Mouse (Mus musculus): ENCODE measurements around the gene Tbc1d9b.
"Not testable (repeated sequence)": the region's sequence is repeated elsewhere in the genome, so short reads cannot be mapped to it uniquely, and the experiment has no call there.

Tbc1d9b gene

GRCm38 (mm10) chr11:50130811-50131766, at the start of gene Tbc1d9b:
Gene Tbc1d9b (plus strand): TSS chr11:50131396.
- DNase-seq (ENCODE audit: low spot score): peak; percentile 84

GRCm38 (mm10) chr11:50086211-50086610, 45.0 kb upstream of the Tbc1d9b start:
- DNase-seq (ENCODE audit: low spot score): no peak

- no peak for DNase-seq (ENCODE audit: low spot score)
Observed at GRCm38 (mm10) chr11:50089840-50090239, 41.4 kb upstream of the Tbc1d9b start.

- no peak for DNase-seq (ENCODE audit: low spot score)
Observed at GRCm38 (mm10) chr11:50090982-50091675, 40.1 kb upstream of the Tbc1d9b start.

- no peak for DNase-seq (ENCODE audit: low spot score)
Observed at GRCm38 (mm10) chr11:50091681-50092080, 39.5 kb upstream of the Tbc1d9b start.

GRCm38 (mm10) chr11:50095661-50096060, 35.5 kb upstream of the Tbc1d9b start:
- DNase-seq (ENCODE audit: low spot score): no peak

- DNase-seq (ENCODE audit: low spot score): no peak
Observed at GRCm38 (mm10) chr11:50097091-50097490, 34.1 kb upstream of the Tbc1d9b start.

- DNase-seq (ENCODE audit: low spot score): no peak
Observed at GRCm38 (mm10) chr11:50098961-50099481, 32.2 kb upstream of the Tbc1d9b start.

- no peak for DNase-seq (ENCODE audit: low spot score)
Observed at GRCm38 (mm10) chr11:50099692-50100091, 31.5 kb upstream of the Tbc1d9b start.

- DNase-seq (ENCODE audit: low spot score): no peak
Observed at GRCm38 (mm10) chr11:50100548-50101307, 30.5 kb upstream of the Tbc1d9b start.

- not testable (repeated sequence) for DNase-seq (ENCODE audit: low spot score)
Observed at GRCm38 (mm10) chr11:50101962-50102361, 29.2 kb upstream of the Tbc1d9b start.

- DNase-seq (ENCODE audit: low spot score): no peak
Observed at GRCm38 (mm10) chr11:50104016-50104415, 27.2 kb upstream of the Tbc1d9b start.

GRCm38 (mm10) chr11:50105237-50105636, 26.0 kb upstream of the Tbc1d9b start:
- DNase-seq (ENCODE audit: low spot score): no peak

GRCm38 (mm10) chr11:50106024-50106423, 25.2 kb upstream of the Tbc1d9b start:
- peak; percentile 8 for DNase-seq (ENCODE audit: low spot score)

- peak; percentile 23 for DNase-seq (ENCODE audit: low spot score)
Observed at GRCm38 (mm10) chr11:50108823-50109244, 22.4 kb upstream of the Tbc1d9b start.

- peak; percentile 58 for DNase-seq (ENCODE audit: low spot score)
Observed at GRCm38 (mm10) chr11:50114329-50114728, 16.9 kb upstream of the Tbc1d9b start.

GRCm38 (mm10) chr11:50122631-50123081, 8.5 kb upstream of the Tbc1d9b start:
- DNase-seq (ENCODE audit: low spot score): no peak

GRCm38 (mm10) chr11:50127781-50128180, 3.4 kb upstream of the Tbc1d9b start:
- no peak for DNase-seq (ENCODE audit: low spot score)

- DNase-seq (ENCODE audit: low spot score): peak; percentile 43
Observed at GRCm38 (mm10) chr11:50131801-50132201, 605 bp downstream of the Tbc1d9b start.

- no peak for DNase-seq (ENCODE audit: low spot score)
Observed at GRCm38 (mm10) chr11:50132265-50132664, 1.1 kb downstream of the Tbc1d9b start.

GRCm38 (mm10) chr11:50134136-50134859, 3.1 kb downstream of the Tbc1d9b start:
- DNase-seq (ENCODE audit: low spot score): no peak
